Mouse (Mus musculus) embryonic facial prominence, embryonic 11.5 days (tissue): ENCODE data around the gene Olfr818. TPM values are rescaled to one million over a fixed set of nuclear protein-coding genes. Genes with fewer than 3 reads are reported as not detected.
"Not testable (repeated sequence)": the region's sequence is repeated elsewhere in the genome, so short reads cannot be mapped to it uniquely, and the experiment has no call there.

ENCODE experiments used
- ATAC-seq: fragments of 200-750 bp; cut with Nextera tagmentation; replicated peaks from 2 replicates; pipeline ENCODE4 v1.8.0; 2017; ENCODE audit warnings: low read depth; ENCODE audit not compliant: insufficient number of reproducible peaks, low FRiP score, low TSS enrichment
- DNase-seq: peaks from one replicate; pipeline ENCODE4 v3.0.0-alpha.2; 2015; ENCODE audit warnings: low spot score
- H3K27ac ChIP-seq: fragments of 300-500 bp; sonication (generic); replicated peaks from 2 replicates; pipeline ENCODE4 v1.5.1; 2014; ENCODE audit warnings: mild to moderate bottlenecking, low read depth, low read length, control low read depth
- H3K27me3 ChIP-seq: fragments of 300-500 bp; sonication (generic); 2 replicates; pipeline ENCODE4 v1.6.1; 2014; ENCODE audit warnings: mild to moderate bottlenecking, low read length, moderate library complexity, mixed read lengths; ENCODE audit not compliant: control insufficient read depth, insufficient read depth
- H3K36me3 ChIP-seq: fragments of 300-500 bp; sonication (generic); replicated peaks from 2 replicates; pipeline ENCODE4 v1.6.1; 2014; ENCODE audit warnings: low read depth, mild to moderate bottlenecking, low read length, moderate library complexity, mixed read lengths; ENCODE audit not compliant: control insufficient read depth, insufficient read depth
- H3K4me1 ChIP-seq: fragments of 300-500 bp; sonication (generic); 2 replicates; pipeline ENCODE4 v1.6.1; 2014; ENCODE audit warnings: low read length, mixed read lengths; ENCODE audit not compliant: control insufficient read depth, insufficient read depth
- H3K4me2 ChIP-seq: fragments of 300-500 bp; sonication (generic); 2 replicates; pipeline ENCODE4 v1.6.1; 2014; ENCODE audit warnings: low read depth, mild to moderate bottlenecking, control low read depth, low read length, moderate library complexity
- H3K4me3 ChIP-seq: fragments of 300-500 bp; sonication (generic); 2 replicates; pipeline ENCODE4 v1.5.1; 2014; ENCODE audit warnings: low read depth, low read length, control low read depth
- H3K9ac ChIP-seq: fragments of 300-500 bp; sonication (generic); replicated peaks from 2 replicates; pipeline ENCODE4 v1.6.1; 2014; ENCODE audit warnings: mild to moderate bottlenecking, control low read depth, low read length
- H3K9me3 ChIP-seq: fragments of 300-500 bp; sonication (generic); replicated peaks from 2 replicates; pipeline ENCODE4 v1.6.1; 2016; ENCODE audit warnings: mild to moderate bottlenecking, low read length, inconsistent platforms, mixed read lengths; ENCODE audit not compliant: control insufficient read depth
- WGBS: fragments of 180-500 bp; shearing (Covaris S2); extraction: QIAGEN DNeasy Blood & Tissue Kit; methylation state at CpG from one replicate; pipeline ENCODE4 v1.1.7; 2014; 5-methylcytosine and 5-hydroxymethylcytosine counted together
- polyA plus RNA-seq: library from polyadenylated mRNA; unstranded; fragments of >200 nt; fragmentation: Nextera tagmentation; extraction: Ambion mirVana; gene quantifications from 2 replicates; pipeline ENCODE4 v1.2.1, GENCODE M21; 2014

Gene Olfr818
- not detected in 2 replicates for polyA plus RNA-seq

- no peak within 1 kb of the TSS for H3K4me2 ChIP-seq
- ATAC-seq: no peak
- 93% methylated on average over 2 of the region's 2 CpGs for WGBS
- H3K27me3 ChIP-seq: no peaks in the 10 kb centered on the region
- no peaks in the 10 kb centered on the region for H3K9me3 ChIP-seq
- H3K4me1 ChIP-seq: no peaks in the 10 kb centered on the region
- no peak within 1 kb of the TSS for H3K4me3 ChIP-seq
- H3K9ac ChIP-seq: no peak within 1 kb of the TSS
- H3K36me3 ChIP-seq: no peaks in the 10 kb centered on the region
- H3K27ac ChIP-seq: no peak within 1 kb of the TSS
- DNase-seq: no peak
Observed at GRCm38 (mm10) chr10:129949000-129949399, at the start of gene Olfr818. TSS of gene Olfr818 (minus strand) at chr10:129949100.

DNA sequence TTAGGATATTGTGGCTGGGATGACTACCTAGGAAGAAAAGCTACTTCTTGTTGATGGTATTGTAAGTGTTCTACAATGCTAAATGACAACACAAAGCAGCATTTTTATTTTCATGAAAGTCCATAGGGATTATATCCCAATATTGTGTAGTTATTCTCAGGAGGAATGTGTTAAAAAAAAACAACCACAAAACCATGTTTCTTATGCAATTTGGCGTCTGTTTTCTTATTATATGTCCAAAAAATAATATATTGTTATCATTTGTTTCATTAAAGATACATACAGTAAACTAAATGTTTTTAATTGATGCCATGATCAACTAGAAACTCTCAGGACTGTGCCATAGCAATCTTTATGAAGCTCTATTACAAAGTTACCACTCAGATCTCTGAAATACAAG lies 36.1 kb upstream of the Olfr818 start, which contains the start of gene Gm10310:
Gene Gm10310 (minus strand): TSS at position 101 of the 400 bp plus-strand sequence.
- not testable (repeated sequence) for H3K9me3 ChIP-seq, H3K27me3 ChIP-seq, H3K36me3 ChIP-seq, ATAC-seq, H3K4me1 ChIP-seq, H3K27ac ChIP-seq, H3K4me3 ChIP-seq, DNase-seq, H3K4me2 ChIP-seq, H3K9ac ChIP-seq
- WGBS: no CpG with 5 or more reads among the region's 1 CpGs

- not testable (repeated sequence) for H3K4me1 ChIP-seq, H3K4me2 ChIP-seq, H3K9ac ChIP-seq, ATAC-seq, H3K27me3 ChIP-seq, H3K4me3 ChIP-seq, DNase-seq, H3K36me3 ChIP-seq, H3K9me3 ChIP-seq, H3K27ac ChIP-seq
- no CpG with 5 or more reads among the region's 3 CpGs for WGBS
Observed at GRCm38 (mm10) chr10:129981867-129982266, 33.0 kb upstream of the Olfr818 start.

- H3K4me3 ChIP-seq, H3K4me2 ChIP-seq, H3K4me1 ChIP-seq, H3K9me3 ChIP-seq, ATAC-seq, H3K27me3 ChIP-seq, DNase-seq, H3K9ac ChIP-seq, H3K27ac ChIP-seq, H3K36me3 ChIP-seq: not testable (repeated sequence)
- no CpG with 5 or more reads among the region's 2 CpGs for WGBS
Observed at GRCm38 (mm10) chr10:129976040-129976439, 27.1 kb upstream of the Olfr818 start, which contains the start of gene Olfr247. TSS of gene Olfr247 (minus strand) at chr10:129976140.

DNA sequence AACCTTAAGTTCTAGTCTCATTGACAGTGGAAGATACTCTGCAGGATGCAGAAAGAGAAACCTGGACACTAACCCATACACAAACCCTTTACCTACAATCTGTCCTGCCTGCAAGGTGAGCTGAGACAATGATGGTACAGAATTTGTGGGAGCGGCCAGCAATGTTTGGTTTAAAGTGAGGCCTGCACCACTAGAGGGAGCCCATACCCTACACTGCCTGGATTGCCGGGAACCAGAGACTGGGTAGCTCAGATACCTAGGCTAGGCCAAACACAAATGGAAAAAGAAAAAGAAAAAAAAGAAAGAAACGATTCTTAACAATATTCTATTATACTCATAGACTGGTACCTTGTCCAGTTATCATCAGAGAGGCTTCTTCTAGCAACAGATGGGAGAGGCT lies 24.1 kb upstream of the Olfr818 start:
- H3K4me2 ChIP-seq, H3K9me3 ChIP-seq, H3K36me3 ChIP-seq, H3K4me3 ChIP-seq, H3K9ac ChIP-seq, ATAC-seq, H3K27me3 ChIP-seq, H3K4me1 ChIP-seq, DNase-seq, H3K27ac ChIP-seq: not testable (repeated sequence)
- WGBS: no CpG with 5 or more reads among the region's 3 CpGs

DNA sequence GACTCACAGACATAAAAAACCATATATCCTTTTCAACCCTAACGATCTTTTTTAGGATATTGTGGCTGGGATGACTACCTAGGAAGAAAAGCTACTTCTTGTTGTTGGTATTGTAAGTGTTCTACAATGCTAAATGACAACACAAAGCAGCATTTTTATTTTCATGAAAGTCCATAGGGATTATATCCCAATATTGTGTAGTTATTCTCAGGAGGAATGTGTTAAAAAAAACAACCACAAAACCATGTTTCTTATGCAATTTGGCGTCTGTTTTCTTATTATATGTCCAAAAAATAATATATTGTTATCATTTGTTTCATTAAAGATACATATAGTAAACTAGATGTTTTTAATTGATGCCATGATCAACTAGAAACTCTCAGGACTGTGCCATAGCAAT lies 18.3 kb upstream of the Olfr818 start, which contains the start of gene Olfr819:
Gene Olfr819 (minus strand): TSS at position 101 of the 400 bp plus-strand sequence.
- not testable (repeated sequence) for H3K36me3 ChIP-seq, DNase-seq, H3K4me3 ChIP-seq, H3K4me2 ChIP-seq, H3K27ac ChIP-seq, H3K9me3 ChIP-seq, H3K9ac ChIP-seq, ATAC-seq, H3K4me1 ChIP-seq, H3K27me3 ChIP-seq
- WGBS: 80% methylated on average over 2 of the region's 2 CpGs

DNA sequence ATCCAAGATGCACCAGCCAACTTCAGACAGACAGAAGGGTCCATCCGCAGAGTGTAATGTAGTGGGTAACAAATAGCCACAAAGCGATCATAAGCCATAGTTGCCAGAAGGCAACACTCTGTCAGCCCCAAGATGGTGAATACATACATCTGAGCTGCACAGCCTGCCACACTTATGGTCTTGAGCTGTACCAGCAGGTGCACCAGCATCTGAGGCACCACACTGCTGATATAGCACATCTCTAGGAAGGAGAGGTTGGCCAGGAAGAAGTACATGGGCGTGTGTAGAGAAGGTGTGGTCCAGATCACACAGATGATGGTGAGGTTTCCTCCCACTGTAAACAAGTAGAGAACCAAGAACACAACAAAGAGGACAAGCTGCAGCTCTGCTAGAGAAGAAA lies 17.3 kb upstream of the Olfr818 start:
- H3K4me1 ChIP-seq, H3K36me3 ChIP-seq, ATAC-seq, H3K27me3 ChIP-seq, H3K4me2 ChIP-seq, H3K9ac ChIP-seq, H3K4me3 ChIP-seq, H3K27ac ChIP-seq, DNase-seq, H3K9me3 ChIP-seq: not testable (repeated sequence)
- 78% methylated on average over 2 of the region's 3 CpGs for WGBS

DNA sequence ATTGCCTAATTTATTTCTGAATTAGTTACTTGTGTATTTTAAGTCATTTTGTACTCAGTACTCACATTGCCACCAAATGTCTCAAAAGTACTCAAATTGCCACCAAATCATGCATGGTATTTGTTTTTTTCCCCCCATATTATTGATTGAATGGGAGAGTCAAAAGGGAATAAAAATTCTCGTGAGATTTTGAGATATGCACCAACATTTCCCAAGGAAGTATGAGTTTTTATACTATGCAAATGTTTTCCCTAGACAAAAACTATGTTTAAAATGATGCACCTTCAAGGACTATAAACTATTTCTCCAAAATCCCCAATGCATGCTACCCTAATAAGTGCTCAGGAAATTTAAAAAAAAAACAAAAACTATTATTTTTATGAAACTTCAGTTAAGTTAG lies 33.4 kb downstream of the Olfr818 start, which contains the start of gene Olfr816:
Gene Olfr816 (minus strand): TSS at position 101 of the 400 bp plus-strand sequence.
- no peaks in the 10 kb centered on the region for H3K4me1 ChIP-seq
- 65% methylated on average over 1 of the region's 1 CpGs for WGBS
- DNase-seq (no peak), ATAC-seq (no peak)
- no peak within 1 kb of the TSS for H3K9ac ChIP-seq
- H3K9me3 ChIP-seq: no peaks in the 10 kb centered on the region
- no peak within 1 kb of the TSS for H3K27ac ChIP-seq
- H3K4me3 ChIP-seq: no peak within 1 kb of the TSS
- H3K27me3 ChIP-seq: no peaks in the 10 kb centered on the region
- H3K36me3 ChIP-seq: no peaks in the 10 kb centered on the region
- no peak within 1 kb of the TSS for H3K4me2 ChIP-seq
